Mouse (Mus musculus) myocyte (in vitro differentiated cells): ENCODE measurements around the gene Kcnk12. TPM values are rescaled to one million over a fixed set of nuclear protein-coding genes. Genes with fewer than 3 reads are reported as not detected.

ENCODE experiments used
- H3K27me3 ChIP-seq: one replicate; pipeline ENCODE4 v1.6.1; 2011; ENCODE audit not compliant: control insufficient read depth, insufficient read depth, insufficient read length
- H3K36me3 ChIP-seq: one replicate; pipeline ENCODE4 v1.6.1; 2011; ENCODE audit not compliant: control insufficient read depth, insufficient read depth
- H3K4me2 ChIP-seq: one replicate; pipeline ENCODE4 v1.6.1; 2011; ENCODE audit warnings: low read depth, control low read depth
- H3K4me3 ChIP-seq: one replicate; pipeline ENCODE4 v1.5.1; 2011; ENCODE audit warnings: mild to moderate bottlenecking, control low read depth, moderate library complexity
- H3K79me2 ChIP-seq: one replicate; pipeline ENCODE4 v1.6.1; 2011; ENCODE audit not compliant: control insufficient read depth, insufficient read depth
- H3ac ChIP-seq: one replicate; pipeline ENCODE4 v1.6.1; 2011; ENCODE audit not compliant: control insufficient read depth, insufficient read length
- CEBPB ChIP-seq: IDR thresholded peaks from 2 replicates; pipeline ENCODE4 v1.6.1; 2011; ENCODE audit warnings: mild to moderate bottlenecking, moderate library complexity; ENCODE audit not compliant: poor library complexity, insufficient read depth, severe bottlenecking
- E2F4 ChIP-seq: IDR thresholded peaks from one replicate; pipeline ENCODE4 v1.6.1; 2011; ENCODE audit warnings: mild to moderate bottlenecking, control low read depth, moderate library complexity; ENCODE audit not compliant: insufficient read depth
- MAX ChIP-seq: IDR thresholded peaks from one replicate; pipeline ENCODE4 v1.6.1; 2011; ENCODE audit warnings: low read depth, mild to moderate bottlenecking, control low read depth
- MYOD1 ChIP-seq, 3 experiments: IDR thresholded peaks; one replicate each; pipeline ENCODE4 v1.6.1; 2011; ENCODE audit warnings: control low read depth in 2 of 3, low read depth in 2 of 3, mild to moderate bottlenecking in 2 of 3, moderate library complexity in 1 of 3; ENCODE audit not compliant: insufficient read length in 2 of 3, control insufficient read depth in 1 of 3
- MYOG ChIP-seq, 3 experiments: IDR thresholded peaks; one replicate each; pipeline ENCODE4 v1.6.1; 2011; ENCODE audit warnings: control low read depth in 2 of 3, low read depth in 2 of 3, mild to moderate bottlenecking in 2 of 3; ENCODE audit not compliant: insufficient read length in 2 of 3, control insufficient read depth in 1 of 3, insufficient read depth in 1 of 3
- POLR2A ChIP-seq: IDR thresholded peaks from one replicate; pipeline ENCODE4 v1.6.1; 2011; ENCODE audit warnings: low read depth, mild to moderate bottlenecking, control low read depth, moderate library complexity; ENCODE audit not compliant: insufficient read length
- POLR2AphosphoS2 ChIP-seq: IDR thresholded peaks from one replicate; pipeline ENCODE4 v1.6.1; 2011; ENCODE audit warnings: low read depth, control low read depth; ENCODE audit not compliant: insufficient read length
- REST ChIP-seq: IDR thresholded peaks from one replicate; pipeline ENCODE4 v1.6.1; 2011; ENCODE audit warnings: mild to moderate bottlenecking, control low read depth, moderate library complexity; ENCODE audit not compliant: insufficient read depth, insufficient read length
- SRF ChIP-seq: IDR thresholded peaks from one replicate; pipeline ENCODE4 v1.6.1; 2011; ENCODE audit warnings: low read depth; ENCODE audit not compliant: control insufficient read depth, insufficient read length
- TCF12 ChIP-seq: IDR thresholded peaks from one replicate; pipeline ENCODE4 v1.6.1; 2011; ENCODE audit warnings: mild to moderate bottlenecking, control low read depth; ENCODE audit not compliant: poor library complexity, insufficient read depth, severe bottlenecking
- TCF3 ChIP-seq: IDR thresholded peaks from one replicate; pipeline ENCODE4 v1.6.1; 2011; ENCODE audit warnings: low read depth, control low read depth; ENCODE audit not compliant: insufficient read length
- USF1 ChIP-seq: IDR thresholded peaks from one replicate; pipeline ENCODE4 v1.6.1; 2011; ENCODE audit warnings: low read depth, mild to moderate bottlenecking, control low read depth, moderate library complexity
- polyA plus RNA-seq: library from polyadenylated mRNA; unstranded; fragments of >200 nt; fragmentation: generic; extraction: Trizol; gene quantifications from one replicate; pipeline ENCODE4 v1.2.1, GENCODE M21; 2012; ENCODE audit warnings: missing spikeins

Kcnk12 gene
- polyA plus RNA-seq, 1 experiment, result 0.35 TPM

GRCm38 (mm10) chr17:87787711-87788110 is 10.1 kb downstream of the Kcnk12 start:
- Histone ChIP-seq H3ac (no peak overlapping the region), H3K79me2 (no peaks in the 10 kb centered on the region), H3K4me3 (no peak overlapping the region), H3K36me3 (no peaks in the 10 kb centered on the region), H3K27me3 (no peaks in the 10 kb centered on the region), H3K4me2 (no peak overlapping the region)
- no peak for TF ChIP-seq CEBPB
- TF ChIP-seq MAX, result no peak
- TF ChIP-seq POLR2AphosphoS2, result no peak
- TF ChIP-seq MYOD1 (IDR thresholded peaks at IDR 0.05; ENCODE audit: control insufficient read depth in 1 of 3, insufficient read length in 2 of 3, low read depth in 2 of 3), result no peak

- Histone ChIP-seq H3K79me2 (no peaks in the 10 kb centered on the region), H3K36me3 (no peaks in the 10 kb centered on the region), H3ac (no peak overlapping the region), H3K27me3 (no peaks in the 10 kb centered on the region), H3K4me2 (no peak overlapping the region), H3K4me3 (no peak overlapping the region)
- TF ChIP-seq REST (no peak), POLR2AphosphoS2 (no peak), TCF3 (no peak), MYOG (IDR thresholded peaks at IDR 0.05; ENCODE audit: control insufficient read depth in 1 of 3, insufficient read depth in 1 of 3, insufficient read length in 2 of 3, low read depth in 2 of 3) (no peak), MYOD1 (IDR thresholded peaks at IDR 0.05; ENCODE audit: control insufficient read depth in 1 of 3, insufficient read length in 2 of 3, low read depth in 2 of 3) (no peak), E2F4 (no peak), SRF (no peak), CEBPB (no peak), MAX (no peak), USF1 (no peak), TCF12 (no peak), POLR2A (no peak)
These were observed 12.1 kb downstream of the Kcnk12 start for GRCm38 (mm10) chr17:87785721-87786120.

- Histone ChIP-seq H3K79me2 (no peaks in the 10 kb centered on the region), H3K36me3 (no peaks in the 10 kb centered on the region), H3K4me2 (no peak overlapping the region), H3K4me3 (no peak overlapping the region), H3K27me3 (no peaks in the 10 kb centered on the region), H3ac (no peak overlapping the region)
- TF ChIP-seq REST, result no peak
- TF ChIP-seq MYOG (IDR thresholded peaks at IDR 0.05; ENCODE audit: control insufficient read depth in 1 of 3, insufficient read depth in 1 of 3, insufficient read length in 2 of 3, low read depth in 2 of 3), result no peak
- no peak for TF ChIP-seq CEBPB
- TF ChIP-seq POLR2A, result no peak
- TF ChIP-seq USF1, result no peak
- no peak for TF ChIP-seq SRF
- no peak for TF ChIP-seq TCF12
- no peak for TF ChIP-seq POLR2AphosphoS2
These were observed 12.9 kb downstream of the Kcnk12 start for GRCm38 (mm10) chr17:87784911-87785310.

- Histone ChIP-seq H3K79me2 (no peaks in the 10 kb centered on the region), H3K36me3 (no peaks in the 10 kb centered on the region), H3K4me3 (no peak overlapping the region), H3ac (no peak overlapping the region), H3K4me2 (no peak overlapping the region), H3K27me3 (no peaks in the 10 kb centered on the region)
- TF ChIP-seq POLR2AphosphoS2 (no peak), MYOD1 (IDR thresholded peaks at IDR 0.05; ENCODE audit: control insufficient read depth in 1 of 3, insufficient read length in 2 of 3, low read depth in 2 of 3) (peak in 1 of 3 experiments; percentile 9)
These were observed 13.5 kb downstream of the Kcnk12 start for GRCm38 (mm10) chr17:87784141-87784831.

- Histone ChIP-seq H3K36me3 (no peaks in the 10 kb centered on the region), H3ac (no peak overlapping the region), H3K4me3 (no peak overlapping the region), H3K27me3 (no peaks in the 10 kb centered on the region), H3K4me2 (no peak overlapping the region), H3K79me2 (no peaks in the 10 kb centered on the region)
- no peak for TF ChIP-seq TCF3
- TF ChIP-seq REST, result no peak
- TF ChIP-seq MYOD1 (IDR thresholded peaks at IDR 0.05; ENCODE audit: control insufficient read depth in 1 of 3, insufficient read length in 2 of 3, low read depth in 2 of 3), result no peak
- no peak for TF ChIP-seq MYOG (IDR thresholded peaks at IDR 0.05; ENCODE audit: control insufficient read depth in 1 of 3, insufficient read depth in 1 of 3, insufficient read length in 2 of 3, low read depth in 2 of 3)
- no peak for TF ChIP-seq POLR2A
These were observed 16.6 kb downstream of the Kcnk12 start for GRCm38 (mm10) chr17:87781244-87781643.
